Mouse (Mus musculus) heart, postnatal 0 days (tissue): Measurements from ENCODE around the gene Meaf6. TPM values are rescaled to one million over a fixed set of nuclear protein-coding genes. Genes with fewer than 3 reads are reported as not detected.

Experiments used
- ATAC-seq: fragments of 200-750 bp; cut with Nextera tagmentation; 2 replicates; pipeline ENCODE4 v1.8.0; 2017; ENCODE audit warnings: low read depth, moderate number of reproducible peaks, moderate library complexity; ENCODE audit not compliant: insufficient read depth
- DNase-seq: peaks from one replicate; pipeline ENCODE4 v3.0.0-alpha.2; 2016; ENCODE audit warnings: low spot score
- H3K27ac ChIP-seq: fragments of 300-500 bp; sonication (generic); 2 replicates; pipeline ENCODE4 v1.5.1; 2014; ENCODE audit warnings: low read depth, mild to moderate bottlenecking
- H3K27me3 ChIP-seq: fragments of 300-500 bp; sonication (generic); 2 replicates; pipeline ENCODE4 v1.6.1; 2014; ENCODE audit warnings: low read length, mixed read lengths; ENCODE audit not compliant: control insufficient read depth, insufficient read depth
- H3K36me3 ChIP-seq: fragments of 300-500 bp; sonication (generic); replicated peaks from 2 replicates; pipeline ENCODE4 v1.6.1; 2014; ENCODE audit warnings: low read length, mixed read lengths; ENCODE audit not compliant: control insufficient read depth, insufficient read depth
- H3K4me1 ChIP-seq: fragments of 300-500 bp; sonication (generic); 2 replicates; pipeline ENCODE4 v1.6.1; 2014; ENCODE audit warnings: antibody characterized with exemption; ENCODE audit not compliant: control insufficient read depth, insufficient read depth
- H3K4me2 ChIP-seq: fragments of 300-500 bp; sonication (generic); 2 replicates; pipeline ENCODE4 v1.6.1; 2014; ENCODE audit warnings: low read depth, mild to moderate bottlenecking, low read length, moderate library complexity
- H3K4me3 ChIP-seq: fragments of 300-500 bp; sonication (generic); 2 replicates; pipeline ENCODE4 v1.5.1; 2014; ENCODE audit warnings: low read depth, low read length
- H3K9ac ChIP-seq: fragments of 300-500 bp; sonication (generic); replicated peaks from 2 replicates; pipeline ENCODE4 v1.6.1; 2014; ENCODE audit warnings: low read depth, low read length, mixed read lengths
- H3K9me3 ChIP-seq: fragments of 300-500 bp; sonication (generic); replicated peaks from 2 replicates; pipeline ENCODE4 v1.6.1; 2016; ENCODE audit warnings: low read length; ENCODE audit not compliant: control insufficient read depth
- CTCF ChIP-seq: IDR thresholded peaks from 2 replicates; pipeline ENCODE4 v1.5.1; 2016; ENCODE audit warnings: antibody characterized with exemption, control low read depth, low read depth
- EP300 ChIP-seq: IDR thresholded peaks from 2 replicates; pipeline ENCODE4 v1.6.1; 2016; ENCODE audit warnings: antibody characterized with exemption, low read depth
- WGBS: fragments of 180-500 bp; shearing (Covaris S2); extraction: QIAGEN DNeasy Blood & Tissue Kit; methylation state at CpG from one replicate; pipeline ENCODE4 v1.1.7; 2014; 5-methylcytosine and 5-hydroxymethylcytosine counted together
- polyA plus RNA-seq: library from polyadenylated mRNA; unstranded; fragments of >200 nt; fragmentation: Nextera tagmentation; extraction: Ambion mirVana; gene quantifications from 2 replicates; pipeline ENCODE4 v1.2.1, GENCODE M21; 2015
- total RNA-seq: library from RNA; depleted of rRNA; stranded (reverse); fragments of >200 nt; gene quantifications from 2 replicates; pipeline ENCODE4 v1.2.3, GENCODE M21; 2014; ENCODE audit warnings: low replicate concordance; rRNA removed

Gene Meaf6
- total and polyA plus RNA-seq, 2 experiments from 2014 or later, result 28.9 TPM

GRCm38 (mm10) chr4:125161392-125161791 lies 76.5 kb downstream of the Meaf6 start:
- whole genome bisulfite sequencing, result 64% methylated on average over 8 of the region's 8 CpGs
- Histone ChIP-seq H3K27ac (no peak overlapping the region), H3K9me3 (no peaks in the 10 kb centered on the region), H3K4me2 (no peak overlapping the region), H3K36me3 (no peaks in the 10 kb centered on the region), H3K4me3 (no peak overlapping the region), H3K4me1 (no peaks in the 10 kb centered on the region), H3K27me3 (no peaks in the 10 kb centered on the region), H3K9ac (no peak overlapping the region)
- ATAC-seq, result no peak
- no peak for DNase-seq
- TF ChIP-seq EP300, result no peak
- TF ChIP-seq CTCF, result no peak

- DNase-seq (no peak), ATAC-seq (no peak)
- TF ChIP-seq EP300 (no peak), CTCF (no peak)
- no peak overlapping the region for H3K27ac ChIP-seq
- no peaks in the 10 kb centered on the region for H3K27me3 ChIP-seq
- no peak overlapping the region for H3K9ac ChIP-seq
- no peaks in the 10 kb centered on the region for H3K36me3 ChIP-seq
- H3K4me3 ChIP-seq, result no peak overlapping the region
- H3K4me2 ChIP-seq, result no peak overlapping the region
- no peaks in the 10 kb centered on the region for H3K4me1 ChIP-seq
- 50% methylated on average over 7 of the region's 7 CpGs for WGBS
- H3K9me3 ChIP-seq, result no peaks in the 10 kb centered on the region
Observed at GRCm38 (mm10) chr4:125162701-125163100, 77.8 kb downstream of the Meaf6 start.

Other genes with a start within 250 kb of the Meaf6 start
- gene Yrdc, start 234.5 kb upstream of the Meaf6 start, total RNA-seq, result 31.8 and 41.3 TPM in 2 replicates
- 15.8 and 16.9 TPM in 2 replicates for gene Yrdc, start 234.5 kb upstream of the Meaf6 start, polyA plus RNA-seq
- gene 1110065P20Rik, start 233.9 kb upstream of the Meaf6 start, total RNA-seq, result 70.2 and 127 TPM in 2 replicates
- gene 1110065P20Rik, start 233.9 kb upstream of the Meaf6 start, polyA plus RNA-seq, result 51.5 and 54.3 TPM in 2 replicates
- 0.39 TPM in 1 of 2 replicates, not detected in the other for gene Maneal, start 223.0 kb upstream of the Meaf6 start, total RNA-seq
- gene Maneal, start 223.0 kb upstream of the Meaf6 start, polyA plus RNA-seq, result 0.04 and 0.11 TPM in 2 replicates
- gene Epha10, start 204.2 kb upstream of the Meaf6 start, total RNA-seq, result not detected in 2 replicates
- not detected in 2 replicates for gene Epha10, start 204.2 kb upstream of the Meaf6 start, polyA plus RNA-seq
- gene 9930104L06Rik, start 148.1 kb upstream of the Meaf6 start, total RNA-seq, result 9.7 and 18.7 TPM in 2 replicates
- gene 9930104L06Rik, start 148.1 kb upstream of the Meaf6 start, polyA plus RNA-seq, result 6.0 and 7.1 TPM in 2 replicates
- gene Cdca8, start 145.8 kb upstream of the Meaf6 start, total RNA-seq, result 26.4 and 28.5 TPM in 2 replicates
- gene Cdca8, start 145.8 kb upstream of the Meaf6 start, polyA plus RNA-seq, result 31.0 and 31.7 TPM in 2 replicates
- gene Rspo1, start 98.7 kb upstream of the Meaf6 start, total RNA-seq, result 3.8 and 4.0 TPM in 2 replicates
- 1.7 and 1.9 TPM in 2 replicates for gene Rspo1, start 98.7 kb upstream of the Meaf6 start, polyA plus RNA-seq
- gene Gnl2, start 68.5 kb upstream of the Meaf6 start, total RNA-seq, result 15.5 and 21.1 TPM in 2 replicates
- 44.2 and 47.4 TPM in 2 replicates for gene Gnl2, start 68.5 kb upstream of the Meaf6 start, polyA plus RNA-seq
- gene Dnali1, start 19.4 kb upstream of the Meaf6 start, total RNA-seq, result not detected in 2 replicates
- gene Dnali1, start 19.4 kb upstream of the Meaf6 start, polyA plus RNA-seq, result 0.27 TPM in 1 of 2 replicates, not detected in the other
- 15.9 and 29.2 TPM in 2 replicates for gene Snip1, start 18.5 kb upstream of the Meaf6 start, total RNA-seq
- gene Snip1, start 18.5 kb upstream of the Meaf6 start, polyA plus RNA-seq, result 9.9 and 10.5 TPM in 2 replicates
- 0.57 and 1.0 TPM in 2 replicates for gene Zc3h12a, start 42.7 kb downstream of the Meaf6 start, total RNA-seq
- 0.59 and 0.65 TPM in 2 replicates for gene Zc3h12a, start 42.7 kb downstream of the Meaf6 start, polyA plus RNA-seq